Mouse (Mus musculus) forebrain, embryonic 16.5 days (tissue): Measurements from ENCODE around the gene Espn. TPM values are rescaled to one million over a fixed set of nuclear protein-coding genes. Genes with fewer than 3 reads are reported as not detected.

Source experiments
- ATAC-seq: fragments of 200-750 bp; cut with Nextera tagmentation; 2 replicates; pipeline ENCODE4 v1.8.0; 2017; ENCODE audit warnings: mild to moderate bottlenecking, moderate library complexity
- H3K27ac ChIP-seq: fragments of 300-500 bp; sonication (generic); 2 replicates; pipeline ENCODE4 v1.5.1; 2014; ENCODE audit warnings: low read length, control low read depth
- H3K27me3 ChIP-seq: fragments of 300-500 bp; sonication (generic); replicated peaks from 2 replicates; pipeline ENCODE4 v1.6.1; 2014; ENCODE audit warnings: low read length; ENCODE audit not compliant: control insufficient read depth, insufficient read depth
- H3K36me3 ChIP-seq: fragments of 300-500 bp; sonication (generic); 2 replicates; pipeline ENCODE4 v1.6.1; 2014; ENCODE audit not compliant: control insufficient read depth, insufficient read depth
- H3K4me1 ChIP-seq: fragments of 300-500 bp; sonication (generic); replicated peaks from 2 replicates; pipeline ENCODE4 v1.6.1; 2014; ENCODE audit warnings: low read length; ENCODE audit not compliant: control insufficient read depth, insufficient read depth
- H3K4me2 ChIP-seq: fragments of 300-500 bp; sonication (generic); 2 replicates; pipeline ENCODE4 v1.6.1; 2014; ENCODE audit warnings: mild to moderate bottlenecking, low read length, control low read depth
- H3K4me3 ChIP-seq: fragments of 300-500 bp; sonication (generic); replicated peaks from 2 replicates; pipeline ENCODE4 v1.5.1; 2014; ENCODE audit warnings: mild to moderate bottlenecking, low read length, control low read depth
- H3K9ac ChIP-seq: fragments of 300-500 bp; sonication (generic); replicated peaks from 2 replicates; pipeline ENCODE4 v1.6.1; 2014; ENCODE audit warnings: low read depth, low read length, control low read depth
- H3K9me3 ChIP-seq: fragments of 300-500 bp; sonication (generic); 2 replicates; pipeline ENCODE4 v1.6.1; 2016; ENCODE audit warnings: low read length; ENCODE audit not compliant: control insufficient read depth
- WGBS: fragments of 180-500 bp; shearing (Covaris S2); extraction: QIAGEN DNeasy Blood & Tissue Kit; methylation state at CpG from one replicate; pipeline ENCODE4 v1.1.7; 2014; 5-methylcytosine and 5-hydroxymethylcytosine counted together
- polyA plus RNA-seq: library from polyadenylated mRNA; unstranded; fragments of >200 nt; fragmentation: Nextera tagmentation; extraction: Ambion mirVana; gene quantifications from 2 replicates; pipeline ENCODE4 v1.2.1, GENCODE M21; 2015

Gene Espn
- polyA plus RNA-seq, 1 experiment from 2014 or later: 0.08 TPM

DNA sequence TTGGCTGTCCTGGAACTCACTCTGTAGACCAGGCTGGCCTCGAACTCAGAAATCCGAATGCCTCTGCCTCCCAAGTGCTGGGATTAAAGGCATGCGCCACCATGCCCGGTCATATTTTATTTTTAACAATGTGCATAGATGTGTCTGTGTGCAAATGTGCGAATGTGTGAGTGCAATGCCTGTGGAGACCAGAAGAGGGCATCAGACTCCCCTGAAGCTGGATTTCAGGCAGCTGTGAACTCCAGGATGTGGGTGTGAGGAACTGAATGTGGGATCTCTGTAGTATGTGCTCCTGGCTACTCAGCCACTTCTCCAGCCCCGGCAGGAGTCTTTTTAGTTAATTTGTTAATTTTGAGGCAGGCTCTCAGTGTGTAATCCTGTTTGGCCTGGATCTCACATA lies 19.4 kb upstream of the Espn start:
- Histone ChIP-seq H3K27me3 (peaks cover 2% of the 10 kb centered on the region), H3K27ac (no peak overlapping the region), H3K9me3 (0 out of 2 replicates have a peak, but pooled peaks cover 2% of the 10 kb centered on the region), H3K9ac (no peak overlapping the region), H3K4me3 (no peak overlapping the region), H3K36me3 (no peaks in the 10 kb centered on the region), H3K4me1 (0 out of 2 replicates have a peak, but pooled peaks cover 3% of the 10 kb centered on the region), H3K4me2 (no peak overlapping the region)
- WGBS: 90% methylated on average over 6 of the region's 6 CpGs
- ATAC-seq: no peak

DNA sequence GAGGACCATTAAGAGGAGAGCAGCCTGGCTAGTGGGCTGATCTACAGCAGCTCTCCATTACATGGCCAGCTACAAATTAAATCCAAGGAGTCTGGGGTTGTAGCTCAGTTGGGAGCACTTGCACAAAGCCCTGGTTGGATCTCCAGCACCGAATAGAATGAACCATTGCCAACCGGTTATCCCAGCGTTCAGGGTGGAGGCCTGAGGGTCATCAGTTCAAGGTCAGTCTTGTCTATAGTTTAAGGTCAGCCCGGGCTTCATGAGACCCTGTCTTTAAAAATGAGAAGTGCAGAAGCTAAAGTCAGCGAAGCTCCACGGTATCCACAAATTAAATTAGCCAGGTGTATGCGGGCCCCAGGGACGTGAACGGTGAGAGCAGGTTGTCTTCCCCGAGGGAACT lies 18.1 kb upstream of the Espn start:
- 86% methylated on average over 10 of the region's 10 CpGs for WGBS
- Histone ChIP-seq H3K36me3 (no peaks in the 10 kb centered on the region), H3K9me3 (0 out of 2 replicates have a peak, but pooled peaks cover 2% of the 10 kb centered on the region), H3K4me3 (no peak overlapping the region), H3K27me3 (no peaks in the 10 kb centered on the region; the same call in 1 of the 2 replicates), H3K9ac (no peak overlapping the region), H3K27ac (no peak overlapping the region), H3K4me1 (0 out of 2 replicates have a peak, but pooled peaks cover 3% of the 10 kb centered on the region), H3K4me2 (no peak overlapping the region)
- no peak for ATAC-seq

DNA sequence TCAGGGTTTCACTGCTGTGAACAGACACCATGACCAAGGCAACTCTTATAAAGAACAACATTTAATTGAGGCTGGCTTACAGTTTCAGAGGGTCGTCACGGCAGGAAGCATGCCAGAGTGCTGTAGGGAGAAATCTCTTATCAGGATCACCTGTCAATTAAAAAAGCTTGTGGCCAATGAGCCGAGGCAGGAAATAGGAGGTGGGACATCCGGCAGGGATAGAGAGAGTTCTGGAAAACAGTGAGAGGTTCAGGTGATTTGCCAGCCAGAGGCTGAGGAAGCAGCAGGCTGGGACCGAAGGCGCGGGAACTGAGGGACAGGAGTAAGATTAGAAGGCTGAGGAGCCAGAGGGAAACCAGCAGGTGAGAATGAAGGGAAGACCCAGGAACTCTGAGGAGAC lies 16.9 kb upstream of the Espn start:
- Histone ChIP-seq H3K4me3 (no peak overlapping the region), H3K4me2 (no peak overlapping the region), H3K36me3 (no peaks in the 10 kb centered on the region), H3K4me1 (0 out of 2 replicates have a peak, but pooled peaks cover 3% of the 10 kb centered on the region), H3K9ac (no peak overlapping the region), H3K9me3 (0 out of 2 replicates have a peak, but pooled peaks cover 2% of the 10 kb centered on the region), H3K27ac (no peak overlapping the region), H3K27me3 (no peaks in the 10 kb centered on the region; the same call in 1 of the 2 replicates)
- ATAC-seq: no peak
- WGBS: 81% methylated on average over 7 of the region's 7 CpGs

DNA sequence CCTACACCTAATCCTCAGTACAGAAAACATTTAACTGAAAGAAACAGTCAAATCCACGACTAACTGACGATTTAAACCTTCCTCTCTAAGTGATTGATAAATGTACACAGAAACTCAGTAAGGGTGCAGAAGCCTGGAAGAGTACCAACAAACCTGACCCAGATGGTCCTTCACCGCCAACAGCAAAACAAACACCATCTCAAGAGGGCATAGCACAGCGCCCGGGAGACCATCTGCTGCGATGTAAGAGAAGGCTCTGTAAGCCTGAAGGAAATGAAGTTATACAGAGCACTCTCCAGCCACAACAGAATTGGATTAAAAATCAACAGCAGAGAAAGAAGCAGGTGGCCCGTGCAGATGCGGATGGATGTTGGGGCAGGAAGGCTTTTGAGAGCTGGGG lies 15.9 kb upstream of the Espn start:
- no peak overlapping the region for H3K27ac ChIP-seq
- no peak overlapping the region for H3K9ac ChIP-seq
- H3K36me3 ChIP-seq: no peaks in the 10 kb centered on the region
- WGBS: 24% methylated on average over 8 of the region's 8 CpGs
- H3K9me3 ChIP-seq: 0 out of 2 replicates have a peak, but pooled peaks cover 2% of the 10 kb centered on the region
- peak; percentile 73 for ATAC-seq
- H3K27me3 ChIP-seq: no peaks in the 10 kb centered on the region
- H3K4me2 ChIP-seq: no peak overlapping the region
- H3K4me3 ChIP-seq: no peak overlapping the region
- H3K4me1 ChIP-seq: 0 out of 2 replicates have a peak, but pooled peaks cover 3% of the 10 kb centered on the region

DNA sequence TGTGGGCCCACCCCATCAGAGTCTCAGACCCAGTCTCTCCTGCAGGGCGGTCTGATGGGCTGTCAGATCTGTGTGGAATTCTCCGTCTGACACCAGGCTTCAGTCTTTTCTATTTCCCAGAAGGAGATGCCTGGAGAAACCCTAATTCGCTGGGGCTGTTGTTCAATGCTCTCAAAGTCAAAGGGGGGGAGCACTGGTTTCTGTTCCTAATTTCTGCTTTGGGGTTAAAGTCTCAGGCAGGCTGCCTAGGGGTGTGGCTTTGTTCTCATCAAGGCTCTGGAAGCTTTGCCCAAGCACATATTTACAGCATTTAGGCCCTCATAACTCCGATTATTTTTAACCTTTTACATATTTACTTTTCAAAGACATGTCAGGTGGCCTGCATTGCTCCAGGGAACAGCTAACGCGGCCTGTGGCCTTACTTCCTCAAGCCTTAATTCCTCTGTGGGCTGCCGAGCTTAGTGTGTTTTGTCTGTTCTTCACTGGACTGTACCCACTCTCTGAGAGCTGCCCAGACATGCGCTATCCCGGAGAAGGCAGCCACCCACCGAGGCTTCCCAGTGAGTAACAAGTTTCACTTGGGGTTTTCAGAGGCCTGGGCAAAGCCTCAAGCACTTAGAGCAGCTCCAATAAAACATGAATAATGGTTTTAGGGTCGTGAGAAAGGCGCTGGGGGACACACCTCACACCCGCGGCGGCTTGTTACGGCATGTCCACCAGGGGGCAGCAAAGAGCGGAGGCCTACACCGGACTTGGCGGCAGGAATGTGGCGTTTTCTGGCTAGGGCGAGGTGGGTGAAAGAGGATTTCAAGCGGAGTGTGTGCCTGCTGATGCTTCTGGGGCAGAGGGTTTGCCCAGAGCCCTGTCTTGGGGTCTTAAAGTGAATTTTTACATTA lies 13.1 kb upstream of the Espn start:
- H3K27ac ChIP-seq: no peak overlapping the region
- WGBS: 22% methylated on average over 22 of the region's 22 CpGs
- no peak overlapping the region for H3K4me3 ChIP-seq
- H3K4me2 ChIP-seq: no peak overlapping the region
- peaks cover 21% of the 10 kb centered on the region for H3K27me3 ChIP-seq
- no peaks in the 10 kb centered on the region for H3K9me3 ChIP-seq
- H3K36me3 ChIP-seq: no peaks in the 10 kb centered on the region
- no peak overlapping the region for H3K9ac ChIP-seq
- ATAC-seq: no peak
- H3K4me1 ChIP-seq: 0 out of 2 replicates have a peak, but pooled peaks cover 3% of the 10 kb centered on the region

- Histone ChIP-seq H3K27me3 (peaks cover 45% of the 10 kb centered on the region), H3K27ac (no peak overlapping the region), H3K4me3 (no peak overlapping the region), H3K9me3 (no peaks in the 10 kb centered on the region), H3K9ac (no peak overlapping the region), H3K36me3 (no peaks in the 10 kb centered on the region), H3K4me2 (no peak overlapping the region), H3K4me1 (peaks cover 8% of the 10 kb centered on the region)
- no peak for ATAC-seq
- WGBS: 92% methylated on average over 2 of the region's 2 CpGs
These were observed 10.6 kb upstream of the Espn start for GRCm38 (mm10) chr4:152162748-152163147.

- WGBS: 69% methylated on average over 6 of the region's 6 CpGs
- H3K9ac ChIP-seq: no peak overlapping the region
- H3K9me3 ChIP-seq: no peaks in the 10 kb centered on the region
- H3K27ac ChIP-seq: no peak overlapping the region
- H3K4me1 ChIP-seq: peaks cover 8% of the 10 kb centered on the region
- no peak for ATAC-seq
- H3K27me3 ChIP-seq: peaks cover 51% of the 10 kb centered on the region
- no peak overlapping the region for H3K4me2 ChIP-seq
- no peak overlapping the region for H3K4me3 ChIP-seq
- H3K36me3 ChIP-seq: no peaks in the 10 kb centered on the region
These were observed 9.4 kb upstream of the Espn start for GRCm38 (mm10) chr4:152161601-152162000.

- Histone ChIP-seq H3K4me3 (no peak overlapping the region), H3K4me1 (peaks cover 8% of the 10 kb centered on the region), H3K27me3 (peaks cover 51% of the 10 kb centered on the region), H3K36me3 (no peaks in the 10 kb centered on the region), H3K4me2 (no peak overlapping the region), H3K9me3 (no peaks in the 10 kb centered on the region), H3K9ac (no peak overlapping the region), H3K27ac (no peak overlapping the region)
- WGBS: 38% methylated on average over 4 of the region's 4 CpGs
- no peak for ATAC-seq
These were observed 8.6 kb upstream of the Espn start for GRCm38 (mm10) chr4:152160748-152161147.

GRCm38 (mm10) chr4:152159285-152159678 lies 7.1 kb upstream of the Espn start:
- Histone ChIP-seq H3K9ac (no peak overlapping the region), H3K9me3 (no peaks in the 10 kb centered on the region), H3K36me3 (no peaks in the 10 kb centered on the region), H3K27ac (no peak overlapping the region), H3K4me1 (peaks cover 8% of the 10 kb centered on the region), H3K4me3 (no peak overlapping the region), H3K4me2 (no peak overlapping the region), H3K27me3 (peaks cover 59% of the 10 kb centered on the region)
- ATAC-seq: no peak
- WGBS: 2% methylated on average over 19 of the region's 19 CpGs
